Mouse (Mus musculus): ENCODE data around the gene Tmem150a. TPM values are rescaled to one million over a fixed set of nuclear protein-coding genes. Genes with fewer than 3 reads are reported as not detected.
A peak's percentile ranks its signal among the peaks of the same experiment; 100 is the strongest.

Tmem150a gene
- polyA plus RNA-seq, 1 experiment = 47.6 TPM

GRCm38 (mm10) chr6:72367460-72367974 lies 12.3 kb downstream of the Tmem150a start:
- TF ChIP-seq POLR2A (IDR thresholded peaks at IDR 0.05; ENCODE audit: low read depth, low read length) (no peak), CTCF (IDR thresholded peaks at IDR 0.05; ENCODE audit: borderline replicate concordance, insufficient read depth, low read length) (no peak)

GRCm38 (mm10) chr6:72369557-72369956 lies 14.3 kb downstream of the Tmem150a start:
- Histone ChIP-seq H3K4me3 (ENCODE audit: insufficient read depth, low read length) (no peak overlapping the region), H3K4me1 (ENCODE audit: control insufficient read depth, insufficient read depth, low read length) (peaks cover 10% of the 10 kb centered on the region; the same call in 1 of the 2 replicates), H3K27ac (ENCODE audit: insufficient read depth, low read length) (peak overlapping the region; percentile 93; the same call in 1 of the 2 replicates)
- no peak for TF ChIP-seq CTCF (IDR thresholded peaks at IDR 0.05; ENCODE audit: borderline replicate concordance, insufficient read depth, low read length)
- no peak for TF ChIP-seq POLR2A (IDR thresholded peaks at IDR 0.05; ENCODE audit: low read depth, low read length)

More at GRCm38 (mm10) chr6:72367460-72367974, 12.3 kb downstream of the Tmem150a start:
- no peak overlapping the region for H3K27ac ChIP-seq (ENCODE audit: insufficient read depth, low read length)
- H3K4me3 ChIP-seq (ENCODE audit: insufficient read depth, low read length) = no peak overlapping the region
- H3K4me1 ChIP-seq (ENCODE audit: control insufficient read depth, insufficient read depth, low read length) = peaks cover 10% of the 10 kb centered on the region; the same call in 1 of the 2 replicates

GRCm38 (mm10) chr6:72370091-72370490 lies 14.8 kb downstream of the Tmem150a start:
- Histone ChIP-seq H3K4me3 (ENCODE audit: insufficient read depth, low read length) (no peak overlapping the region), H3K27ac (ENCODE audit: insufficient read depth, low read length) (peak overlapping the region; percentile 93), H3K4me1 (ENCODE audit: control insufficient read depth, insufficient read depth, low read length) (peaks cover 10% of the 10 kb centered on the region; the same call in 1 of the 2 replicates)
- no peak for TF ChIP-seq POLR2A (IDR thresholded peaks at IDR 0.05; ENCODE audit: low read depth, low read length)
- TF ChIP-seq CTCF (IDR thresholded peaks at IDR 0.05; ENCODE audit: borderline replicate concordance, insufficient read depth, low read length) = no peak

GRCm38 (mm10) chr6:72371147-72371546 lies 15.9 kb downstream of the Tmem150a start:
- Histone ChIP-seq H3K27ac (ENCODE audit: insufficient read depth, low read length) (peak overlapping the region; percentile 93), H3K4me3 (ENCODE audit: insufficient read depth, low read length) (no peak overlapping the region), H3K4me1 (ENCODE audit: control insufficient read depth, insufficient read depth, low read length) (peaks cover 10% of the 10 kb centered on the region; the same call in 1 of the 2 replicates)
- TF ChIP-seq CTCF (IDR thresholded peaks at IDR 0.05; ENCODE audit: borderline replicate concordance, insufficient read depth, low read length) = no peak
- no peak; the same call in 1 of the 2 replicates for TF ChIP-seq POLR2A (IDR thresholded peaks at IDR 0.05; ENCODE audit: low read depth, low read length)

GRCm38 (mm10) chr6:72371571-72371970 lies 16.3 kb downstream of the Tmem150a start:
- Histone ChIP-seq H3K4me3 (ENCODE audit: insufficient read depth, low read length) (no peak overlapping the region), H3K4me1 (ENCODE audit: control insufficient read depth, insufficient read depth, low read length) (peaks cover 10% of the 10 kb centered on the region; the same call in 1 of the 2 replicates), H3K27ac (ENCODE audit: insufficient read depth, low read length) (peak overlapping the region; percentile 93)
- TF ChIP-seq POLR2A (IDR thresholded peaks at IDR 0.05; ENCODE audit: low read depth, low read length) (peak; percentile 22; the same call in 1 of the 2 replicates), CTCF (IDR thresholded peaks at IDR 0.05; ENCODE audit: borderline replicate concordance, insufficient read depth, low read length) (no peak)

- H3K27ac ChIP-seq (ENCODE audit: insufficient read depth, low read length) = peak overlapping the region; percentile 29; the same call in 1 of the 2 replicates
- no peak for TF ChIP-seq CTCF (IDR thresholded peaks at IDR 0.05; ENCODE audit: borderline replicate concordance, insufficient read depth, low read length)
- TF ChIP-seq POLR2A (IDR thresholded peaks at IDR 0.05; ENCODE audit: low read depth, low read length) = no peak
- H3K4me3 ChIP-seq (ENCODE audit: insufficient read depth, low read length) = no peak overlapping the region
- peaks cover 10% of the 10 kb centered on the region; the same call in 1 of the 2 replicates for H3K4me1 ChIP-seq (ENCODE audit: control insufficient read depth, insufficient read depth, low read length)
Measured at GRCm38 (mm10) chr6:72373184-72373583, 17.9 kb downstream of the Tmem150a start.

- no peak overlapping the region for H3K4me3 ChIP-seq (ENCODE audit: insufficient read depth, low read length)
- H3K27ac ChIP-seq (ENCODE audit: insufficient read depth, low read length) = no peak overlapping the region
- no peak for TF ChIP-seq POLR2A (IDR thresholded peaks at IDR 0.05; ENCODE audit: low read depth, low read length)
- no peak for TF ChIP-seq CTCF (IDR thresholded peaks at IDR 0.05; ENCODE audit: borderline replicate concordance, insufficient read depth, low read length)
- peaks cover 10% of the 10 kb centered on the region; the same call in 1 of the 2 replicates for H3K4me1 ChIP-seq (ENCODE audit: control insufficient read depth, insufficient read depth, low read length)
Measured at GRCm38 (mm10) chr6:72374206-72374605, 19.0 kb downstream of the Tmem150a start.

- no peak for TF ChIP-seq CTCF (IDR thresholded peaks at IDR 0.05; ENCODE audit: borderline replicate concordance, insufficient read depth, low read length)
- no peak for TF ChIP-seq POLR2A (IDR thresholded peaks at IDR 0.05; ENCODE audit: low read depth, low read length)
- Histone ChIP-seq H3K27ac (ENCODE audit: insufficient read depth, low read length) (no peak overlapping the region), H3K4me1 (ENCODE audit: control insufficient read depth, insufficient read depth, low read length) (peaks cover 10% of the 10 kb centered on the region; the same call in 1 of the 2 replicates), H3K4me3 (ENCODE audit: insufficient read depth, low read length) (no peak overlapping the region)
Measured at GRCm38 (mm10) chr6:72374820-72375563, 19.7 kb downstream of the Tmem150a start.

- H3K4me1 ChIP-seq (ENCODE audit: control insufficient read depth, insufficient read depth, low read length) = no peaks in the 10 kb centered on the region
- H3K4me3 ChIP-seq (ENCODE audit: insufficient read depth, low read length) = no peak overlapping the region
- H3K27ac ChIP-seq (ENCODE audit: insufficient read depth, low read length) = no peak overlapping the region
- TF ChIP-seq POLR2A (IDR thresholded peaks at IDR 0.05; ENCODE audit: low read depth, low read length) (no peak), CTCF (IDR thresholded peaks at IDR 0.05; ENCODE audit: borderline replicate concordance, insufficient read depth, low read length) (no peak)
Measured at GRCm38 (mm10) chr6:72378510-72379234, 23.4 kb downstream of the Tmem150a start.

Measured in embryonic fibroblast, embryonic 13.5 days (primary cell).